Mouse (Mus musculus) olfactory bulb, adult 2 months (tissue): Measurements from ENCODE around the gene Ifngr1.

Experiments
- CTCF ChIP-seq: fragments of 200-500 bp; IDR thresholded peaks from 2 replicates; pipeline ENCODE4 v1.5.1; 2012; ENCODE audit warnings: low read depth, mild to moderate bottlenecking, low read length, moderate library complexity; ENCODE audit not compliant: insufficient read depth
- POLR2A ChIP-seq: fragments of 200-500 bp; IDR thresholded peaks from 2 replicates; pipeline ENCODE4 v1.6.1; 2012; ENCODE audit warnings: mild to moderate bottlenecking, low read depth, low read length, moderate library complexity; ENCODE audit not compliant: insufficient read depth

DNA sequence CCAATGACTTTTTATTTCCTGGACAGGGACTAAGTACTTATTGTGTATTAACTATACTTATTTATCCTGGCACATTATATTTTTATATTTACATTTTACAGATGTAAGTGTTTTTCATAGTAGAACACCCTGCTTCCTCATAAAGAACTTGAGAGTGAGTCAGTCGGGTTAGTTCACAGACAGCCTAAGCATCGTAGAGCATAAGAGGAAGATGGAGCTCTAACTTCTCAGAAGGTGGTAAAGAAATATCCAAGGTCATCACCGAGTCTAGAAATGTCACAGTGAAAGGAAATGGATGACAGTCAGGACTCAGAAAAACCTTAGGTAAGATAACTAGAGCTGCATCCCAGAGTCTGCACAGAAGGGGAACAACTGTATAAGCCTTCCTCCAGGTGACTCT lies 40.2 kb upstream of the Ifngr1 start:
- TF ChIP-seq CTCF: no peak
- no peak for TF ChIP-seq POLR2A
